Mouse (Mus musculus) lung, postnatal 0 days (tissue): ENCODE data around the gene Klhl2.

Experiments used
- CTCF ChIP-seq: IDR thresholded peaks from 2 replicates; pipeline ENCODE4 v1.5.1; 2016; ENCODE audit warnings: antibody characterized with exemption, mild to moderate bottlenecking
- EP300 ChIP-seq: IDR thresholded peaks from 2 replicates; pipeline ENCODE4 v1.6.1; 2016; ENCODE audit warnings: antibody characterized with exemption, mild to moderate bottlenecking, control low read depth

GRCm38 (mm10) chr8:64770814-64771213, 79.0 kb downstream of the Klhl2 start:
- TF ChIP-seq EP300 (no peak), CTCF (no peak)
